Mouse (Mus musculus): ENCODE measurements around the gene Hspa1b.

GRCm38 (mm10) chr17:34943128-34943815, 15.8 kb downstream of the Hspa1b start:
- TF ChIP-seq POLR2A (IDR thresholded peaks at IDR 0.05; ENCODE audit: low read depth, low read length) (no peak), CTCF (IDR thresholded peaks at IDR 0.05; ENCODE audit: extremely low read depth, insufficient read length, insufficient replicate concordance, low read depth, low read length) (no peak)

All from small intestine, adult 2 months (tissue).